Mouse (Mus musculus) Patski (cell line): ENCODE results near the gene Mtmr4. TPM values are rescaled to one million over a fixed set of nuclear protein-coding genes. Genes with fewer than 3 reads are reported as not detected.

Experiments
- ATAC-seq: fragments of 100-300 bp; one replicate; pipeline ENCODE4 v1.8.0; 2021
- CTCF ChIA-PET: fragments of 350-600 bp; sonication (Branson Sonifier 250); formaldehyde crosslinking; loops from one replicate; lab custom pipeline; 2022; ENCODE audit warnings: inconsistent platforms; lab: Charles Lee
- POLR2A ChIA-PET: fragments of 350-600 bp; sonication (Branson Sonifier 250); formaldehyde crosslinking; loops from one replicate; lab custom pipeline; 2022; ENCODE audit warnings: antibody characterized with exemption, inconsistent platforms; lab: Charles Lee
- DNase-seq: peaks from one replicate; pipeline ENCODE4 v3.0.0-alpha.2; 2011; ENCODE audit warnings: low read depth, low spot score
- H3K27me3 ChIP-seq: fragments of 371-371 bp; one replicate; pipeline ENCODE4 v1.5.1; 2021
- CTCF ChIP-seq: fragments of 100-300 bp; IDR thresholded peaks from one replicate; pipeline ENCODE4 v1.5.1; 2021
- in situ Hi-C: fragments of 300-500 bp; cut with MboI; formaldehyde crosslinking; loops from 3 replicates; pipeline ENCODE4 v1.11.1; 2018; ENCODE audit warnings: low pct_unique_long_range_greater_than_20kb, mixed read lengths
- polyA plus RNA-seq: library from polyadenylated mRNA; unstranded; gene quantifications from one replicate; pipeline ENCODE4 v1.2.3, GENCODE M21; 2021

The Mtmr4 gene
- polyA plus RNA-seq, 1 experiment from 2014 or later: 53.2 TPM

DNA sequence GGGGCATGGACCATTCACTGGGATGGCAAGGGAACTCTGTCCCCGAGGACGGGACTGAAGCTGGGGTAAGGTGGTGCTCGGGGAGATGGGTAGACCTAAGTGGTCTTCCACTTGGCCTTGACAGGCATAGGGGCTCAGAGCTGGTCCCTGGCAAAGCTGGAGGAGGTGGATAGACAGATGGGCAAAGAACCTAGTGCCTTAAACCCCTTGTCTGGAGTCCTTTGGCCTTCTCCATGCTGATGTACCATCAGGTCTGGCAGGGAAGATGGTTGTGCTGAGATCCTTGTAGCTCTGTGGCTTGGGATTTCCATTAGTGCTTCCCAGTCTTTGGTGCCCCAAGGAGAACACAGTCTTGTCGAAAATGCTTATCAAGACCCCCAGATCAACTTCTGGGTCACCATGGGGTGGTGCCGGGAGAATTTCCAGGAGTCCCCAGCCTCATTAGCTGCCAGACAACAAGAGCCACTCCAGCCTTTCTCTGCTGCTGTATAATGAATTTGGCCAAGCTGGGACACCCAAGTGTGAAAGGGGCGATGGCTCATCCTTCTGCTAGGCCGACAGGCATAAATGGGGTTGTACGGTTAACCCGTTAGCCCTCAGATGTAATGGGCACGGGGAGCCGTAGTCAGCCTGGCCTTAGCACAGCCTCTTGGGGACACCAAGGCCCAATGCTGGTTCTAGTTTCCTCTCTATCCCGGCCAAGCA is 10.6 kb upstream of the Mtmr4 start:
- ATAC-seq: no peak
- no peaks in the 10 kb centered on the region for H3K27me3 ChIP-seq
- in situ Hi-C loops: no loop called here
- no peak for TF ChIP-seq CTCF
- POLR2A ChIA-PET: interaction anchor here (0.6 to 5.7 kb wide), 4 partner anchors 9 to 177 kb away, joined by 3 to 42 read pairs (median 4); partner anchors contain the start of gene Mtmr4
- no peak for DNase-seq
- CTCF ChIA-PET: interaction anchor here (1.0 kb wide), 2 partner anchors 9 to 13 kb away, joined by 3 to 4 read pairs; no protein-coding TSS in a partner anchor

DNA sequence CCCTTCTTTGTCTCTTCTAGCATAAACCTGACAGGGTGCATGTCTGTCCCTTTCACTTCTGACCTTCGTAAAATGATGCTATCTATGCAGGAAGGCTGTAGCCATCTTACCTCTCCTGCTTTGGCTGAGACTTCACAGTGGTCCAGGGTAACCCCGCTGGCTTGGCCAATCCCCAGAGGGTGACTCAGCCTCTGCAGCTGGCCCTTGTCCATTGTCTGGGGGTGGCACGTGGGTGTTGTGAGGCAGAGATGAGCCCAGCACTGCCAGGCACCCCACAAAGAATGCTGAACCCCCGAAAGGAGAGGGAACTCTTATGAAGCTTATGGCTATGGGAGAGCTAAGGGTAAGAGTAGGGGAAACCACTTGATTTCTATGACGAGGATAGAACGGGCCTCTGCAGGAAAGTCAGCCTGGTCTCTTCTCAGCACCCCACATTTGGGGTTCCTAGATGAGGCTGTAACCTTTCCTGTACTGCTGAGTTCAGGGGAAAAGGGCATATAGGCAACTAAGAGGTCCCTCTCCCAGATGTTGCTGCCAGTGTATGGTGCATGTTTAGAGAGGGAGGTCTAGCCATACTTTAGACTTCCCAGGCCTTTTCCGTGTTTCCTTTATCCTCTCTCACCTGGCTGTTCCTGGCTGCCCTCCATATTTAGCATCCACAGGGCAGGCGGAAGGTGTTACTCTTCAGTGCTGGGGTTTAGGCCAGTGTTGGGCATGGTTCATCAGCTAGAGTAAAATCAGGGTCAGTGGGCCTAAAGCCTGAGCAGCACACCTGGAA is 9.8 kb upstream of the Mtmr4 start:
- in situ Hi-C loops: no loop called here
- ATAC-seq (no peak), DNase-seq (no peak)
- ChIA-PET CTCF (no interaction called here), POLR2A (interaction anchor here (1.2 to 5.7 kb wide), 2 partner anchors 9 to 14 kb away, joined by 3 to 42 read pairs; partner anchors contain the start of gene Mtmr4)
- no peaks in the 10 kb centered on the region for H3K27me3 ChIP-seq
- TF ChIP-seq CTCF: no peak

DNA sequence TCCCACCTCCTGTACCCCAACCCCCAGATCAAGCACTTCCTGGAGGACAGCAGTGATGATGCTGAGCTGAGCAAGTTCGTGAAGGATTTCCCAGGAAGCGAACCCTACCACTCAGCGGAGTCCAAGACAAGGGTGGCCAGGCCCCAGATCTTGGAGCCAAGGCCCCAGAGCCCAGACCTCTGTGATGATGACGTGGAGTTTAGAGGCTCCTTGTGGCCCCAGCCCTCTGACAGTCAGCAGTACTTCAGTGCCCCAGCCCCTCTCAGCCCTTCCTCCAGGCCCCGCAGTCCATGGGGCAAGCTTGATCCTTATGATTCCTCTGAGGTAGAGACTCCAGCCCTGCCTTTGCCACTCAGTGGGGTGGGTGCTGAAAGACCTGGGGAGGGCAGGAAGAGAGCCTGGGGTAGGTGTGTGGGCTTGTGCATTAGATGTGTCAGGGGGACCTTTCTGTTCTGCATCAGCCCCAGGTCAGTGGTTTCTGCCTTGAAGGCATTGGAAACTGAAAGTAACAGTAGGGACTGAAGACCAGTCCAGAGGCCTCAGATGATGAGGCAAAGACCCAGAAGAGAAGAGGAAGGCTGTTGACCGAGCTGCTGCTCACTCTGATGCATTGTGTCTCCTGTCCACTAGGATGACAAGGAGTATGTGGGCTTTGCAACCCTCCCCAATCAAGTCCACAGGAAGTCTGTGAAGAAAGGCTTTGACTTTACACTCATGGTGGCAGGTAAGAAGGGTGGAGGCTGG is 8.5 kb upstream of the Mtmr4 start:
- no peak for DNase-seq
- in situ Hi-C loops: no loop called here
- TF ChIP-seq CTCF: no peak
- POLR2A ChIA-PET: interaction anchor here (0.8 kb wide), 1 partner anchor 11 kb away, joined by 3 read pairs; no protein-coding TSS in a partner anchor
- no peak for ATAC-seq
- H3K27me3 ChIP-seq: no peaks in the 10 kb centered on the region
- CTCF ChIA-PET: interaction anchor here (1.0 kb wide), 1 partner anchor 8 kb away, joined by 3 read pairs; the partner anchor contains the start of gene Mtmr4

DNA sequence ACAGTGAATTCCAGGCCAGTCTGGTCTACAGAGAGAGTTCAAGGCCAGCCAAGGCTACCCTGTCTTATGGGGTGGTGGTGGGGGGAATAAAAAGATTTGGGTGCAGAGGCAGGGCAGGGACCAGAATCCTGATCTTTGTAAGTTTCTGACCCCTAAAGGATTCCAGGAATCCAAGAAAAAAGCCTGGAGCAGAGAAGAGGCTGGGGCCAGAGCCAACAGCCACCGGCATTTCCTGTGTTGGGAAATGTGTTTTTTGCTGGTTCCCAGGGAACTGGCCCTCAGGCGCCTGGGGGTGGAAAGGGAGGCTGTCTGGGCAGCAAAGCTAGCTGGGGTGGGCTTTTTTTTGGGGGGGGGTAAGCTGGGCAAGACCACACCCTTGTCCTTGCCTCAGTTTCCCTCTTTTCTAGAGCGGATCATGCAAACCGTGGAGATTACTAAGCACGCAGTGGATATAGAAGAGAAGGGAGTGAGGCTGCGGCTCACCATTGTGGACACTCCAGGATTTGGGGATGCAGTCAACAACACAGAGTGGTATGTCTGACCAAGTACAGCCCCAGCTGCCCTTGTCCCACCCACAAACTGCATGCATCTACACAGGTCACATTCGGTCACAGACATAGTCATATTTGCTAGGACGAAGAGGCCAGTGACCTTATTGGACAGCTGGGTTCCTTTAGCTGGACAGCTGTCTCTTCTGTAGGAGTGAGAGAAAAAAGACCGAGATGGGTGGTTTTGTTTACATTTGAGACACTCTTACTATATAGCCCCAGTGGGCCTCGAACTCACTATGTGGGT is 7.1 kb upstream of the Mtmr4 start:
- no peak for TF ChIP-seq CTCF
- no peaks in the 10 kb centered on the region for H3K27me3 ChIP-seq
- DNase-seq (no peak), ATAC-seq (no peak)
- CTCF ChIA-PET: no interaction called here
- in situ Hi-C loops: no loop called here
- POLR2A ChIA-PET: no interaction called here

DNA sequence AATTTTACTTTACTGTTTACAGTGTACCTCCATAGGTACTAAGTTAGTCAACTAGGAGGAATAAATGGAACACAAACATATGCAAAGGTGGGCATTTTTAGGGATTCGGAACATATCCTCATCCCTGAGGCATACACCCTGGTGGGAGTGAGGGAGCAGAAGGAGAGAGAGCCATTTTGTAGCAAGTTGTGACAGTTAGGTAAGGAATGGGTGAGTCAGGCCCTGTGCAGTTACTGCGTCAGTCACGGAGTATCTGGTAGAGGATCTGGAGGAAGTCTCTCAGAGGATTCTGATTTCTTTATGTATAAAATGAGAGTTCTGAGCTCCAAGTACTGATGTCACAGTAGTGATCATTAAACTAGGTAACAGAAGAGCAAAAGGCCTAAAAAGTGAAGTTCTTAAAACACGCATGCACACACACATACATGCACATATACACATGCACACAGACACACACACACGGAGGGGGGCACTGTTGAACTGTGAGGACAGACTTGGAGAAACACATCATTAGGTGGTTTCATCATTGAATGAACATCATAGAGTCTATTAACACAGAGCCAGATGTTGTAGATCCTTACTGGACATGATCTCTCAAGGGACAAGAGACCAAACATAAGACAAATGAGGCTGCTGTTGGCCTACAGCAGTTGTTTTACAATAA is 4.6 kb upstream of the Mtmr4 start:
- POLR2A ChIA-PET: interaction anchor here (1.4 kb wide), 1 partner anchor 9 kb away, joined by 3 read pairs; no protein-coding TSS in a partner anchor
- no peaks in the 10 kb centered on the region for H3K27me3 ChIP-seq
- in situ Hi-C loops: no loop called here
- ATAC-seq (no peak), DNase-seq (no peak)
- no peak for TF ChIP-seq CTCF
- CTCF ChIA-PET: no interaction called here

DNA sequence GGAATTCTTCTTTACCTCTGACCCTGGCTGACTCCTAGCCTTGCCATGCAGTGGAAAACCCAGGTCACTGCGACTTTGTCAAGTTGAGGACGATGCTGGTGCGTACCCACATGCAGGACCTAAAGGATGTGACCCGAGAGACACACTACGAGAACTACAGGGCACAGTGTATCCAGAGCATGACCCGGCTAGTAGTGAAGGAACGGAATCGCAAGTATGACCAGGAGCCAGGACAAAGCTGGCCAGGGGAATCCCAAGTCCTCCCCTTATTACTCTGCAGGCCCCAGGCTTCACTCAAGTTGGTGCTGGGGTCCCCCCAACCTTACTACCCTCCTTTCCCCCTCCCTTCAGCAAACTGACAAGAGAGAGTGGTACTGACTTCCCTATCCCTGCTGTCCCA is 2.4 kb upstream of the Mtmr4 start:
- H3K27me3 ChIP-seq: no peaks in the 10 kb centered on the region
- DNase-seq (no peak), ATAC-seq (no peak)
- TF ChIP-seq CTCF: no peak
- CTCF ChIA-PET: interaction anchor here (1.0 to 2.3 kb wide), 3 partner anchors 9 to 19 kb away, joined by 4 to 7 read pairs (median 4); no protein-coding TSS in a partner anchor
- POLR2A ChIA-PET: interaction anchor here (3.6 kb wide), 1 partner anchor 10 kb away, joined by 42 read pairs; no protein-coding TSS in a partner anchor
- in situ Hi-C loops: no loop called here

DNA sequence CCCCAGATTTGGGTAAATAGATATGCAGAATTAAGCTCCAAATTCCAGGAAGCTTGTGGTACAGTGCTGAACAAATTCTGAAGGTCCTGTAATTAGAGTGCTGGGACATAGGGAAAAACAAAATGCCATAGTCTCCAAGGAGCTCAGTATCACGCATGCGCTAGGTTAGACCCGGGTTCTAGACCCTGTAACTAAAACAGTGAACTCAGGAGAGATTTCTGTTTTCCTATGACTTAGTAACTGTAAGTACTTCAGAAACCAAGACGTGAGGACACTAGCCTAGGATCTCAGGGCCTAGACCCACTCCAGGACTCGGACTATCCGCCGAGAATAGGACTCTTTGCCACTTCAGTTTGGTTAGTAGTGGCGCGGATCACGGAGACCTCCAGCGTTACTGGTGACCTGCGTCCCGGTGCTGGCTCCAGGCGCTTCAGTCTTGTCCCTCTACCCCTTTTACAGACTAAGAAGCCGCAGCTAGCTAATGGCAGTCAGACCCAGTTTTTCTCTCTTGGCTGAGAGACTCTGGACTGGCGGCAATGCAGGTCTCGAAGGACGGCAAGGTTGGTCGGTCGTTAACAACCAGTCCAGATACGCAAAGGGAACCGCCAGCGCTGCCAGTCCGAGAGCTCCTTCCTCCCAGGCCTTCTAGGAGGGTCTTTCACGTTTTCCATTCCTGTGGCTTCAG is 979 bp upstream of the Mtmr4 start:
- in situ Hi-C loops: no loop called here
- ATAC-seq (no peak), DNase-seq (no peak)
- H3K27me3 ChIP-seq: no peaks in the 10 kb centered on the region
- ChIA-PET CTCF (interaction anchor here (0.7 to 2.3 kb wide), 5 partner anchors 8 to 34 kb away, joined by 3 to 7 read pairs (median 3); no protein-coding TSS in a partner anchor), POLR2A (interaction anchor here (0.6 to 3.6 kb wide), 6 partner anchors 11 to 582 kb away, joined by 3 to 42 read pairs (median 3); no protein-coding TSS in a partner anchor)
- TF ChIP-seq CTCF: no peak

DNA sequence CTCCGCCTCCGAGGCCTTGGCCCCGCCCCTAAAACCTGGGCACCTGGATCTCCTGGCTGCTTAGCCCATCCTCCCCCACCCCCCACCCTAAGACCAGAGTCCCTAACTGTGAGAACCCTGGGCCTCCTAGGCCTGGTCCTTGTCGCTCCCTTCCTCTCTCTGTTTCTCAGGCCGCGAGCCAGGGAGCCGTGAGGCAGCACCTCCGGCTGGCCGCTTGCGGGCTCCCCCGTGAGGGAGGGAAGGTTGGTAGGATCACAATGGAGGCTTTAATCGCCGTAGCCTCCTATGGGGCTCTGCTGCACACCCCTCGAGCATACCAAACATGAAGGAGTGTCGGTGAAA is 363 bp downstream of the Mtmr4 start:
- POLR2A ChIA-PET: interaction anchor here (2.7 to 3.6 kb wide), 2 partner anchors 13 to 14 kb away, joined by 17 to 42 read pairs; no protein-coding TSS in a partner anchor
- in situ Hi-C loops: no loop called here
- ATAC-seq (no peak), DNase-seq (no peak)
- H3K27me3 ChIP-seq: no peaks in the 10 kb centered on the region
- CTCF ChIA-PET: interaction anchor here (1.3 kb wide), 1 partner anchor 9 kb away, joined by 3 read pairs; no protein-coding TSS in a partner anchor
- TF ChIP-seq CTCF: no peak
